Mouse (Mus musculus): ENCODE data around the gene Ifi202b. TPM values are rescaled to one million over a fixed set of nuclear protein-coding genes. Genes with fewer than 3 reads are reported as not detected.
"Not testable (repeated sequence)": the region's sequence is repeated elsewhere in the genome, so short reads cannot be mapped to it uniquely, and the experiment has no call there.

Gene Ifi202b
- not detected in 2 replicates for polyA plus RNA-seq (2014; fragmentation: Nextera tagmentation; extraction: Ambion mirVana)

DNA sequence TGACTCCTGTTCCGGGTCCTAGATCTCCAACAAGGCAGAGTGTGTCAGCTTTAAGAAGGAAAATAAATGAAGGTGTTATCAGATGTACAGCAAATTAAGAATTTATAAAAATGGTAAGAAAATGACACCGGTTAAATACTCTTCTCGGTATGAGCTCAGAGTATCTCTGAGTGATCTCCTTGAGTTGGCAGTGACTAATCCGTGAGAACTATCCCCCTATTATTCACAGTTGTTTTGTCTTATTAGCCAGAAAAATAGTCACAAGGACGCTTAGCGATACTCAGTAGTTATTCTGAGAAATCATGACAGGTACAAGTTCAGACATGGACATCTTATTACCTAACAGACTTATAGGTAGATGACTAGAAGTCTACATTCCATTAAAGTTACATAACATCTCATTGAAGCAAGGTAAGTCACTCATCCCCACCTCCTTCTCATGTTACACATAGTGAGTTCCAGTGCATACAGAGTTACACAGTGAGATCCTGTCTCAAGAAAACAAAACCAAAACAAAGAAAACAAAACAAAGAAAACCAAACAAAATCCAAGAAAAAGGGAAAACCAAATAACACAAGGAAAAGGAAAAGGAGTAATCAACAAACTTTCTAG, at the start of gene Ifi202b:
TSS of gene Ifi202b (minus strand) at position 51 of the 612 bp plus-strand sequence.
- not testable (repeated sequence) for H3K36me3 ChIP-seq (ENCODE audit: control insufficient read depth, insufficient read depth, low read length); ATAC-seq (ENCODE audit: low FRiP score); H3K27ac ChIP-seq (ENCODE audit: low read depth, low read length); H3K4me1 ChIP-seq (replicated peaks; ENCODE audit: control insufficient read depth, insufficient read depth, low read length); DNase-seq (ENCODE audit: low spot score); H3K27me3 ChIP-seq (ENCODE audit: control insufficient read depth, insufficient read depth, low read length); H3K4me3 ChIP-seq (ENCODE audit: low read depth, low read length); H3K4me2 ChIP-seq (replicated peaks; ENCODE audit: low read depth, low read length); H3K9me3 ChIP-seq (ENCODE audit: control insufficient read depth, low read length); H3K9ac ChIP-seq (ENCODE audit: low read depth, low read length)
- WGBS, result 92% methylated on average over 6 of the region's 6 CpGs

- Histone ChIP-seq H3K4me1 (replicated peaks; ENCODE audit: control insufficient read depth, insufficient read depth, low read length) (no peaks in the 10 kb centered on the region), H3K9me3 (ENCODE audit: control insufficient read depth, low read length) (no peaks in the 10 kb centered on the region), H3K27me3 (ENCODE audit: control insufficient read depth, insufficient read depth, low read length) (no peaks in the 10 kb centered on the region), H3K4me2 (replicated peaks; ENCODE audit: low read depth, low read length) (no peak within 1 kb of the TSS), H3K4me3 (ENCODE audit: low read depth, low read length) (no peak within 1 kb of the TSS), H3K36me3 (ENCODE audit: control insufficient read depth, insufficient read depth, low read length) (no peaks in the 10 kb centered on the region), H3K27ac (ENCODE audit: low read depth, low read length) (no peak within 1 kb of the TSS), H3K9ac (ENCODE audit: low read depth, low read length) (no peak within 1 kb of the TSS)
- ATAC-seq (ENCODE audit: low FRiP score) (no peak), DNase-seq (ENCODE audit: low spot score) (no peak)
- WGBS, result 68% methylated on average over 1 of the region's 1 CpGs
Measured at GRCm38 (mm10) chr1:174031698-174032097, 49.2 kb upstream of the Ifi202b start, which contains the start of gene Ifi205. Gene Ifi205 (minus strand): TSS chr1:174031810.

GRCm38 (mm10) chr1:174007050-174007449, 24.5 kb upstream of the Ifi202b start:
- not testable (repeated sequence) for H3K27ac ChIP-seq (ENCODE audit: low read depth, low read length); ATAC-seq (ENCODE audit: low FRiP score); H3K9ac ChIP-seq (ENCODE audit: low read depth, low read length)

DNA sequence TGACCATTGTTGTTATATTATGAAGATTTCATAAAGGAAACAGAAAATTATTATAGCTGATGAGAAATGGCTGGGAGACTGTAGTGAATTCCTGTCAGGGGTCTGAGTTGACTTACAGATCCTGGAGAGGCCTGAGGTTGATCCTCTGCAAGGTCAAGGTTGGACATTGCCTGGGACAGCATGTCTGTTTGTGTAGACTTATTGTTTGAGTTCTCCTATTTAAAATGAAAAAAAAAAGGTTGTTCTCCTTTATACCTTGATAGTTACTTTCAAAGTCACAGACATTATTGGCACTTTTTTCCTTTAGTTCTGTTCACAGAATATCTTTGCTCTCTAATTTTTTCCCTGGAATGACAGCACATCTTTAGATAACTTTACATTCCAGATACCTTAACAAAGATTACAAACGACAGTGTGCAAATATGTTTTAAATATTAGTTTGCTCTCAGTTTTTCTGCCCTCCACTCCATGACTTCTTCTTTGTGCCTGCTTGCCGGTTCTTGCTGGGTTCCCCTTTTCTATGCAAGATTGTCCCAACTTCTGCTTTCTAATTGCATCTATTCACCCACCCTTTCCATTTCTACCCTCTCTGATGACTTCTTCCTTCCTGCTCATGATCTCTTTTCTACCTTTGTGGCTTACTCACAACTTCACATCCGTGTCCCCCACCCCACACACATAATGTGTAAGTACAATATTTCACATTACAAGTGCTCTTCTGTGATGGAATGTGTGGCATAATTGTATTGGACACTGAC, 22.0 kb upstream of the Ifi202b start:
- H3K36me3 ChIP-seq (ENCODE audit: control insufficient read depth, insufficient read depth, low read length); H3K27ac ChIP-seq (ENCODE audit: low read depth, low read length); ATAC-seq (ENCODE audit: low FRiP score); DNase-seq (ENCODE audit: low spot score); H3K27me3 ChIP-seq (ENCODE audit: control insufficient read depth, insufficient read depth, low read length); H3K4me1 ChIP-seq (replicated peaks; ENCODE audit: control insufficient read depth, insufficient read depth, low read length); H3K4me3 ChIP-seq (ENCODE audit: low read depth, low read length); H3K9me3 ChIP-seq (ENCODE audit: control insufficient read depth, low read length); H3K9ac ChIP-seq (ENCODE audit: low read depth, low read length); H3K4me2 ChIP-seq (replicated peaks; ENCODE audit: low read depth, low read length): not testable (repeated sequence)
- WGBS, result 79% methylated on average over 1 of the region's 3 CpGs

More at GRCm38 (mm10) chr1:174007050-174007449, 24.5 kb upstream of the Ifi202b start:
- H3K36me3 ChIP-seq (ENCODE audit: control insufficient read depth, insufficient read depth, low read length); H3K27me3 ChIP-seq (ENCODE audit: control insufficient read depth, insufficient read depth, low read length); DNase-seq (ENCODE audit: low spot score); H3K9me3 ChIP-seq (ENCODE audit: control insufficient read depth, low read length); H3K4me1 ChIP-seq (replicated peaks; ENCODE audit: control insufficient read depth, insufficient read depth, low read length); H3K4me3 ChIP-seq (ENCODE audit: low read depth, low read length); H3K4me2 ChIP-seq (replicated peaks; ENCODE audit: low read depth, low read length): not testable (repeated sequence)

DNA sequence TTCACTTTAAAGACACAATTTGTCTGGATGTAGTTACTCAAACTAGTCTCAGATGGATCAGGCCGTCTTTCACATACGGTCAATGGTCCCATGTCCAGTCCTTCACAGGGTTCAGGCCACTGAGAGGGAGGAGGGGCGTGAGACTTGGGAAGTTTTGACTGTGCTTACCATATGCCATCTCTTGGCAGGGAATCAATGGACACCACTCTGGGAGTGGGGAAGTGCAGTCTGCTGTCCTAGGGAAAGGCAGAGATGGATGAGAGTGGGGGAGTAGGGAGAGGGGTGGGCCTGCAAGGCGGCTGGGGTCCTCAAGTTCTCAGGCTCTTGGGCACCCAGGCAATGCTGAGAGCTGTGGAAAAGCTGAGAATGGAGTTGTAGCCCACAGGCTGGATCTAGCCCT, 12.5 kb upstream of the Ifi202b start:
- H3K4me2 ChIP-seq (replicated peaks; ENCODE audit: low read depth, low read length), result no peak overlapping the region
- no peaks in the 10 kb centered on the region for H3K9me3 ChIP-seq (ENCODE audit: control insufficient read depth, low read length)
- H3K27me3 ChIP-seq (ENCODE audit: control insufficient read depth, insufficient read depth, low read length), result no peaks in the 10 kb centered on the region
- H3K9ac ChIP-seq (ENCODE audit: low read depth, low read length), result no peak overlapping the region
- H3K36me3 ChIP-seq (ENCODE audit: control insufficient read depth, insufficient read depth, low read length), result no peaks in the 10 kb centered on the region
- ATAC-seq (ENCODE audit: low FRiP score) (no peak), DNase-seq (ENCODE audit: low spot score) (no peak)
- H3K4me3 ChIP-seq (ENCODE audit: low read depth, low read length), result no peak overlapping the region
- H3K4me1 ChIP-seq (replicated peaks; ENCODE audit: control insufficient read depth, insufficient read depth, low read length), result no peaks in the 10 kb centered on the region
- no peak overlapping the region for H3K27ac ChIP-seq (ENCODE audit: low read depth, low read length)
- 91% methylated on average over 4 of the region's 4 CpGs for WGBS

- not testable (repeated sequence) for H3K4me1 ChIP-seq (replicated peaks; ENCODE audit: control insufficient read depth, insufficient read depth, low read length); ATAC-seq (ENCODE audit: low FRiP score); H3K4me2 ChIP-seq (replicated peaks; ENCODE audit: low read depth, low read length); H3K36me3 ChIP-seq (ENCODE audit: control insufficient read depth, insufficient read depth, low read length); H3K9ac ChIP-seq (ENCODE audit: low read depth, low read length); H3K9me3 ChIP-seq (ENCODE audit: control insufficient read depth, low read length); H3K27me3 ChIP-seq (ENCODE audit: control insufficient read depth, insufficient read depth, low read length); H3K27ac ChIP-seq (ENCODE audit: low read depth, low read length); DNase-seq (ENCODE audit: low spot score); H3K4me3 ChIP-seq (ENCODE audit: low read depth, low read length)
- 57% methylated on average over 3 of the region's 3 CpGs for WGBS
Measured at GRCm38 (mm10) chr1:173981038-173981437, 1.5 kb downstream of the Ifi202b start.

GRCm38 (mm10) chr1:173977622-173978021, 4.9 kb downstream of the Ifi202b start:
- H3K4me1 ChIP-seq (replicated peaks; ENCODE audit: control insufficient read depth, insufficient read depth, low read length), result no peaks in the 10 kb centered on the region
- H3K9me3 ChIP-seq (ENCODE audit: control insufficient read depth, low read length), result no peaks in the 10 kb centered on the region
- no peak overlapping the region for H3K27ac ChIP-seq (ENCODE audit: low read depth, low read length)
- no peak overlapping the region for H3K4me2 ChIP-seq (replicated peaks; ENCODE audit: low read depth, low read length)
- H3K9ac ChIP-seq (ENCODE audit: low read depth, low read length), result no peak overlapping the region
- H3K27me3 ChIP-seq (ENCODE audit: control insufficient read depth, insufficient read depth, low read length), result no peaks in the 10 kb centered on the region
- no peaks in the 10 kb centered on the region for H3K36me3 ChIP-seq (ENCODE audit: control insufficient read depth, insufficient read depth, low read length)
- no peak overlapping the region for H3K4me3 ChIP-seq (ENCODE audit: low read depth, low read length)
- ATAC-seq (ENCODE audit: low FRiP score), result no peak
- DNase-seq (ENCODE audit: low spot score), result no peak

DNA sequence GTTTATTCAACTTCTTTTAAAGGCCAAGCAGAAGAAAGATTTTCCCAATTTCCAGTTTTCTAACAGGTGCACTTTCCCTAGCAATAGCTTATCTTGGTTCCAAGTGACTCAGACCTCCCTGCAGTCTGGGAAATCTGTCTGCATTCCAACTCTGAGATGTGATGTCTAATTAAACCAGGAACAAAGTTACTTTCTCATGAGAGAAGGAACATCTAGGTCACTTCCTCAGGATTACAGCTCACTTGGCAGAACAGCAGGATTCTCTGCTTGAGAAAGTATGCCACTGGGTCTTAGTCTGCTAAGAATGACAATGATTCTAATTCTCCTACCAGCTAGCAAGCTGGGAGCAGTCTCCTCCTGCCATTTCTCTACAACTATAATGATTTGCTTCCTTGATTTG, 9.4 kb downstream of the Ifi202b start:
- no peak overlapping the region for H3K4me3 ChIP-seq (ENCODE audit: low read depth, low read length)
- no peak overlapping the region for H3K9ac ChIP-seq (ENCODE audit: low read depth, low read length)
- no peaks in the 10 kb centered on the region for H3K9me3 ChIP-seq (ENCODE audit: control insufficient read depth, low read length)
- DNase-seq (ENCODE audit: low spot score) (no peak), ATAC-seq (ENCODE audit: low FRiP score) (no peak)
- H3K27ac ChIP-seq (ENCODE audit: low read depth, low read length), result no peak overlapping the region
- no peaks in the 10 kb centered on the region for H3K36me3 ChIP-seq (ENCODE audit: control insufficient read depth, insufficient read depth, low read length)
- H3K4me1 ChIP-seq (replicated peaks; ENCODE audit: control insufficient read depth, insufficient read depth, low read length), result no peaks in the 10 kb centered on the region
- no peaks in the 10 kb centered on the region for H3K27me3 ChIP-seq (ENCODE audit: control insufficient read depth, insufficient read depth, low read length)
- no peak overlapping the region for H3K4me2 ChIP-seq (replicated peaks; ENCODE audit: low read depth, low read length)

GRCm38 (mm10) chr1:173961491-173961890, 21.1 kb downstream of the Ifi202b start:
- H3K4me2 ChIP-seq (replicated peaks; ENCODE audit: low read depth, low read length); H3K27ac ChIP-seq (ENCODE audit: low read depth, low read length); H3K27me3 ChIP-seq (ENCODE audit: control insufficient read depth, insufficient read depth, low read length); H3K9me3 ChIP-seq (ENCODE audit: control insufficient read depth, low read length); DNase-seq (ENCODE audit: low spot score); ATAC-seq (ENCODE audit: low FRiP score); H3K4me3 ChIP-seq (ENCODE audit: low read depth, low read length); H3K9ac ChIP-seq (ENCODE audit: low read depth, low read length); H3K4me1 ChIP-seq (replicated peaks; ENCODE audit: control insufficient read depth, insufficient read depth, low read length); H3K36me3 ChIP-seq (ENCODE audit: control insufficient read depth, insufficient read depth, low read length): not testable (repeated sequence)
- 79% methylated on average over 1 of the region's 1 CpGs for WGBS

Measured in hindbrain, embryonic 11.5 days (tissue).